Mouse (Mus musculus) brain, embryonic 14.5 days (tissue): ENCODE data around the gene Wdr90.

Experiments used
- CTCF ChIP-seq: fragments of 200-500 bp; IDR thresholded peaks from 2 replicates; pipeline ENCODE4 v1.5.1; 2012; ENCODE audit warnings: inconsistent platforms, mild to moderate bottlenecking, moderate library complexity, borderline replicate concordance; ENCODE audit not compliant: insufficient read depth, insufficient read length; ENCODE audit errors: extremely low read depth
- POLR2A ChIP-seq: fragments of 200-500 bp; IDR thresholded peaks from 2 replicates; pipeline ENCODE4 v1.6.1; 2012; ENCODE audit warnings: mild to moderate bottlenecking, inconsistent platforms, borderline replicate concordance; ENCODE audit not compliant: poor library complexity, insufficient read depth, insufficient read length, severe bottlenecking; ENCODE audit errors: extremely low read depth

DNA sequence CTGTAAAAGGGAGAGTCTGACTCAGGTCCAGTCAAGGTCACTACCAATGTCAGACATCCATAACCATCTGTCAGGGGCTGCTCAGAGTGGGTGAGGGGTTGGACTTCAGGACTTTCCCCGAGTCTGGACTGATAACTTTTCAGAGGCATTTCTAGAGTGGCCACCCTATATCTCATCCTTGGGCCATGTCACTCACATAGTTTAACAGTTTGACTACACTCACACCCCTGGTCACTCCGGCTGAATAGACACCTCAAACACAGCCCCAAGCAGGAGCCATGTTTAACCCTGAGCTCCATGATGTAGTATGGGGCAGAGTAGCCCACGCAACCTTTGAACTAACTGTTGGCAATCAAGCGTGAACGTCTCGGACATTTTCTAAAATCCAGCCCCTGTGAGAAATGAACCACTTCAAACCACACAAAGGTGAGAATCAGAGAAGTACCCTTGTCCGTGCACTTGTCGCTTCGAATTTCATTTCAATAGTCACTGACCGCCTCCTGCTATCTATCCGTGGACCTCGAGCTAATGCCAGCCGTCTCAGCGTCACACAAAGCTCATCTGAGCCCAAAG is 12.9 kb upstream of the Wdr90 start:
- TF ChIP-seq CTCF (no peak), POLR2A (no peak)
